Mouse (Mus musculus) cerebellum, adult 2 months (tissue): ENCODE results near the gene Grm8. TPM values are rescaled to one million over a fixed set of nuclear protein-coding genes. Genes with fewer than 3 reads are reported as not detected.

Experiments
- DNase-seq, 2 experiments: peaks; one replicate each; pipeline ENCODE4 v3.0.0; 2021
- H3K27ac ChIP-seq: fragments of 200-500 bp; 2 replicates; pipeline ENCODE4 v1.5.1; 2012; ENCODE audit warnings: low read length, control low read depth, inconsistent platforms; ENCODE audit not compliant: insufficient read depth
- H3K27me3 ChIP-seq: fragments of 200-500 bp; 2 replicates; pipeline ENCODE4 v1.6.1; 2012; ENCODE audit warnings: inconsistent platforms, mild to moderate bottlenecking, low read length, moderate library complexity; ENCODE audit not compliant: control insufficient read depth, insufficient read depth
- H3K4me1 ChIP-seq: fragments of 200-500 bp; 2 replicates; pipeline ENCODE4 v1.6.1; 2011; ENCODE audit warnings: low read length; ENCODE audit not compliant: control insufficient read depth, insufficient read depth
- H3K4me3 ChIP-seq: fragments of 200-500 bp; replicated peaks from 2 replicates; pipeline ENCODE3; 2011; ENCODE audit warnings: mild to moderate bottlenecking, low read depth, low read length, control low read depth; ENCODE audit not compliant: insufficient read depth
- CTCF ChIP-seq: fragments of 200-500 bp; IDR thresholded peaks from 2 replicates; pipeline ENCODE4 v1.5.1; 2011; ENCODE audit warnings: low read depth, mild to moderate bottlenecking, control low read depth, low read length, moderate library complexity, borderline replicate concordance; ENCODE audit not compliant: insufficient read depth
- POLR2A ChIP-seq: fragments of 200-500 bp; IDR thresholded peaks from 2 replicates; pipeline ENCODE4 v1.6.1; 2011; ENCODE audit warnings: low read length, control low read depth, borderline replicate concordance; ENCODE audit not compliant: insufficient read depth
- WGBS: fragments of 180-500 bp; shearing (Covaris S2); methylation state at CpG from one replicate; pipeline ENCODE4 v1.1.7; 2018; 5-methylcytosine and 5-hydroxymethylcytosine counted together
- polyA plus RNA-seq: library from polyadenylated mRNA; depleted of rRNA; stranded (reverse); fragments of >200 nt; gene quantifications from 2 replicates; pipeline ENCODE4 v1.2.3, GENCODE M21; 2012

Grm8 gene
- polyA plus RNA-seq, 1 experiment: 6.6 TPM

DNA sequence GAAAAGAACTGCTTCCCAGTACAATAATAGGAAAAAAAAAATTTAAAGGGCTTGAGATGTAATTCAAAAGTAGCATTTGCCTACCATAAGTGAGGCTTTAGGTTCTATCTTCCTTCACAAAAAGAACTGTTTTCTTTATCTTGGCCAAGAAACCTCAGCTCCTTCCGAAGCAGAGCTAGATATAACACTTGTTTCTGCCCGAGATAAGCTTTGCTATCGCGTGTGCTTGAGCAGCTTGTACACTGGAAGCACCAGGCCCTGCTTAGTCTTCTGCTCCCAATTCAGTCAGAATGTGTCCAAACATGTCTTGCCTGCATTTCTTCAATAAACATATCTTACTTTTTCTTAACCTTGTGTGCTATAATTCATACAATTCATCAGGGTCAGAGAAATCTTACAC lies 783.8 kb downstream of the Grm8 start:
- TF ChIP-seq POLR2A: no peak
- no peak for TF ChIP-seq CTCF
- DNase-seq: no peak
- Histone ChIP-seq H3K4me1 (no peaks in the 10 kb centered on the region), H3K27me3 (no peaks in the 10 kb centered on the region), H3K27ac (no peak overlapping the region), H3K4me3 (no peak overlapping the region)
- 93% methylated on average over 4 of the region's 4 CpGs for WGBS

DNA sequence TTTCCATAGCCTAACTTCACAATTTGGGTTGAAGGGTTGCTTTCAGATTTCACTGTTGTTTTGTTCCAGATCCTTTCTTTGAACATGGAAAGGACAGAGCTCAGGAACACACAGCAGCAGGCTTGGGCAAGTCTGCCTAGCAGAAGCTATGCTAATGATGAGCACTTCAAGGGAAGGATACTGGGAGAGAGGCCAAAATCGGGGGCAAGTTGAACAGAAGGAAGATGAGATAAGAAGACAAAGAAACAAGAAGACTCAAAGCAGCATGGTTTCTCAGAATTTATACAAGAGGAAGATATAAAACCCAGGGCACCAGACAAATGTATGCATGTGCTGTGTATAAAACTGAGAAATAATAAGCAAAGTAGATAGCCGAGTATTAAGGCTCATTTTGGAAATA lies 786.7 kb downstream of the Grm8 start:
- WGBS: 32% methylated on average over 2 of the region's 2 CpGs
- no peak for TF ChIP-seq CTCF
- no peak for TF ChIP-seq POLR2A
- Histone ChIP-seq H3K27me3 (no peaks in the 10 kb centered on the region), H3K4me3 (no peak overlapping the region), H3K4me1 (no peaks in the 10 kb centered on the region), H3K27ac (no peak overlapping the region)
- no peak for DNase-seq

DNA sequence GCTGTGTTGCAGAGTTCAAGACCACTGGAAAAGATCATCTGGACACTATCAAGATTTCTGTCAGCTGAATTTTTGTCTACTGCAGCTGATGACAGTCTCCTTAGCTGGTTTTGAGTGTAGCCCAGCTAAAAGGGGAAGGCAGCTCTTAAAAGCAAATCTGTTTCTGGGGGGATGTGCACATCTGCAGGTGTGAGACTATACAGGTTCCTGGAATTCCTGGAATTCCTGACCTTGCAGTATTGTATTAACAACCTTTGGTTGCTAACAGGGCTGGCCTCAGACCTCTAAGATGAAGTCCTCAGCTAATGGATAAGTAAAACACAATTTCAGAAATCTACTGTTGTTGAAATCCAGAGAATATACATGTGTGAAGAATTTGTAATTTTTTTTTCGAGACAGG lies 788.7 kb downstream of the Grm8 start:
- DNase-seq: no peak
- Histone ChIP-seq H3K27ac (no peak overlapping the region), H3K4me1 (no peaks in the 10 kb centered on the region), H3K27me3 (no peaks in the 10 kb centered on the region), H3K4me3 (no peak overlapping the region)
- no peak for TF ChIP-seq CTCF
- TF ChIP-seq POLR2A: no peak
- 64% methylated on average over 1 of the region's 1 CpGs for whole genome bisulfite sequencing

DNA sequence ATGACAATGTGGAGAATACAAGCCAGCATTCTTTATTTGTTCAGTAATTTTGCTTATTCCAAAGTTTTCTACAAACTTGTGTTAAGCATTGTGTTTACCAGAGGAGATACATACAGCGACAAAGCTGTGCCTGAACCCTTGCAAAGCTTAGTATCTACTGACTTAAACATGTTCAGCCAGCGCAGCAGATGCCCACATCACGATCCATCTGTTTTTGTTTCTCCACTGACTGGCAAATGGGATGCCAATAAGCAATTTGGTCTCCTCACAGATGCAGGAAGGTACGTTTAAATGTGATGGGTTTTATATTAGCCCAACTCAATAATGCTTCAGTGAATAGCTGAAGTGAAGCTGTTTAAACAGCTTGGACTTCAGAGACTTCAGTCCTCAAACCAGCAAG lies 794.8 kb downstream of the Grm8 start:
- 65% methylated on average over 4 of the region's 4 CpGs for WGBS
- Histone ChIP-seq H3K27me3 (no peaks in the 10 kb centered on the region), H3K4me1 (no peaks in the 10 kb centered on the region), H3K27ac (no peak overlapping the region), H3K4me3 (no peak overlapping the region)
- no peak for DNase-seq
- TF ChIP-seq CTCF (no peak), POLR2A (no peak)

DNA sequence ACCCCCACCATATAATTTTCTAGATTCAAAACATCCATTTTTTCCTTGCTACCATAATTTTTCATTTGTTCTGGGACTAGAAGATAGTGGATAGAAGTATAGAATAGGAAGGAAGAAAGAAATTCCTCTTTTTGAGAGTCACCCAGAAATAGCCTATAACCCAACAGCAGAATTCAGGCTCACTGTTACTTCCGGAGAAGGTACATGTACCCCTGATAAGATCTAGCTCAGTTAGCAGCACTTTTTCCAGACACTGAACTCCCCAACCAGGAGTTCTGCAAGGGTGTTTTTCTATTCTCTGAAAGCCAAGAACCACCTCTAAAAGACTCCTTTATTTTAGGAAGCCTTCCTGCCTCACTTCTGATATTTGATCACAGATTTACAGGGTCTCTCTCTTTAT lies 816.4 kb downstream of the Grm8 start:
- no peaks in the 10 kb centered on the region for H3K4me1 ChIP-seq
- no peak overlapping the region for H3K4me3 ChIP-seq
- no peaks in the 10 kb centered on the region for H3K27me3 ChIP-seq
- TF ChIP-seq CTCF (no peak), POLR2A (no peak)
- no peak for DNase-seq
- no peak overlapping the region for H3K27ac ChIP-seq
- WGBS: 87% methylated on average over 1 of the region's 1 CpGs

DNA sequence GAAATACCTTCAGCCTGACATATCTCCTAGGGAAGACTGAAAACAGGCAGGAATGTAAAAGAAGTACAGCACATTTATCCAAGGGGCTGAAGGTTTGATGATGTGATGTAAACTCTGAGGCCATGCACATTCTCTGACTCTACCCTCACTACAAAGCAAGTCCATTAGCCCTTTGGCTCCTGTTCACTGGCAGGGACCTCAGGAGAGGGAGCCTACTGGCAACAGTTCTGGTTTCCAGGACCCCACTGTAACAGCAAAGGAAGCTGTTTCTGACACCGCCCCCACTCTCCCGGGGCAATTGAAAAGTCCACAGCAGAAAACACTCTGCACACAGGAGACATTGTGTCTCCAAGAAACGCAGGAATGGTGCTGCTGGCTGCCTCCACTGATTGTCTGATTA lies 817.6 kb downstream of the Grm8 start:
- H3K4me3 ChIP-seq: no peak overlapping the region
- no peak overlapping the region for H3K27ac ChIP-seq
- WGBS: 31% methylated on average over 3 of the region's 3 CpGs
- no peak for DNase-seq
- no peak for TF ChIP-seq POLR2A
- TF ChIP-seq CTCF: no peak
- no peaks in the 10 kb centered on the region for H3K4me1 ChIP-seq
- H3K27me3 ChIP-seq: no peaks in the 10 kb centered on the region

DNA sequence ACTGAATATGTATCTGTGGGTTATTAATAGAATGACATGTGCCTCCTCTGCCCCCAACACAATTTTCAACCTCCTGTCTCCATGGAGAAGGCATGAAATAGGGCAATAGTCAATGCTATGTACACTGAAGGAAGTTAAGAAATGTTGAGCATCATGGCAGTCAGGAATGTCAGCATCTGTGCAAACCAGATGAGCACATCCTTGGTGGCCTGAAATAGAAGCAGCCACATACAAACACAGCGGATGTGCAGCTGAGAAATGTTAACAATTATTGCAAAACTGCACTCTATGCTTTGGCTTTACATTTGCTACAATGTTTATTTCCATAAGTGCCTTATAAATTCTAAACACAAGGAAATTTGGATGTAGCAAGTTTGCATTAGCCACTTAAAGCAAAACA lies 819.0 kb downstream of the Grm8 start:
- TF ChIP-seq CTCF (no peak), POLR2A (no peak)
- WGBS: 93% methylated on average over 1 of the region's 1 CpGs
- H3K4me3 ChIP-seq: no peak overlapping the region
- H3K27ac ChIP-seq: no peak overlapping the region
- no peak for DNase-seq
- no peaks in the 10 kb centered on the region for H3K27me3 ChIP-seq
- no peaks in the 10 kb centered on the region for H3K4me1 ChIP-seq

DNA sequence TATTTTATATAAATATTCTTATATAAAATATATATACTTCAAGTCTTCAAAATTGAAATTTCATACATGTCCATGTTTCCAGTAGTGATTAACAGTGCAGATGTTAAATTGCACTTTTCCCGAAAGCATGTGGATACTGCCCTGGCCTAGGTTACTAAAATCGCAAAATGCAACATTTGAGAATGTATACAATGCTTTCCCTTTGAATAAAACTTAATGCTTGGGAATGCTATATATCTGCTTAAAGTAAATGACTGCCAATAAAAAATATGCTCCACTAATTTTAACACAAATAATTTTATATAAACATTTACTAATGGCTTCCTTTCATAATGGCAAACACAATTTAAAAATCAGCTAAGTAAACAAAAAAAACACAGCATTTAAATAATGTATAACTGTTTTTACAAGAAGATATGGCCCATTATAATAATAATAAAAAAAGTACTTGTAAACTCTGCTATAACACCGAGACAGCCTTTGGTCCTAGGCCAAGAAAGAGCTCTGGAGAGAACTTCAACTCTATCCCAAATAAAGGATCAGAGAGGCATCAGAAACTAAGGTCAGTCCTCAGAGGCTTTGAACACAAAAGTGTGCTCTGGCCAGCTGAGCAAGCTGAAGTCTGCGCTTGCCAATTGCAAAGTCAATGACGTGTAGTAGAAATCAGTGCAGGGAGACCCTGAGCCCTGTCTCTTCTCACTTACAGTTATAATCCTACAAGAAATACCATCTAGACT lies 820.5 kb downstream of the Grm8 start:
- Histone ChIP-seq H3K4me1 (no peaks in the 10 kb centered on the region), H3K27me3 (no peaks in the 10 kb centered on the region), H3K27ac (no peak overlapping the region), H3K4me3 (no peak overlapping the region)
- WGBS: 72% methylated on average over 5 of the region's 5 CpGs
- DNase-seq: no peak
- no peak for TF ChIP-seq CTCF

DNA sequence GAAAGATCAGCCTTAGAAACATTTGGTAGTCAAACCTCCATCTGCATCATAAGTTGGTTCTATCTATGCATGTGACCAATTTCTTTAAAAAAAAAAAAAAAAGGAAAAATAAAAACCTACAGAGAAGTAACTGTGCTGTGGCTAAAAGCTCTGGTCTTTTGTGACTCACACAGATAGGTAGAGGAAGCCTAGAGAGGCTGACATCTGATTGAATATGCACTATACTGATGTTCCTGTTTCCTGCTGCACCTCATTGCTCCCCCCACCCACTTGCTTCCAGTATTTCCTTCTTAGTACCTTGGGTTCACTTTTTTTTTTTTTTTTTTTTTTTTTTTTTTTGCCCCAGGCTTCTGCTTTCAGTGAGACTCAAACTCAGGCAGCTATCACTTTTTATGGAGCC lies 824.6 kb downstream of the Grm8 start:
- TF ChIP-seq CTCF (no peak), POLR2A (no peak)

More for the DNA sequence above, 824.6 kb downstream of the Grm8 start:
- Histone ChIP-seq H3K27me3 (no peaks in the 10 kb centered on the region), H3K4me3 (no peak overlapping the region), H3K4me1 (no peaks in the 10 kb centered on the region), H3K27ac (no peak overlapping the region)
- DNase-seq: no peak
